In genomic region chr16:50596679-50597078, GRCm38 (mm10) we compare ENCODE assay signal across 30 mouse cellular contexts. TPM values are rescaled to one million over a fixed set of nuclear protein-coding genes. Genes with fewer than 3 reads are reported as not detected.
"Had no signal": no experiment of that assay in that cellular context is flagged by ENCODE, and none has a peak within 500 bp of the region (broad histone marks: within the 10 kb centered on the region; RNA-seq: fewer than 3 reads in every experiment).

No protein-coding gene starts in this region.

- DNase-seq: kidney, adult 11 months; kidney, adult 8-10 months; kidney, postnatal 25 days; layer of hippocampus, adult 9-11 months; liver; lung, adult 18-20 months; lung, postnatal 14 days; lung, postnatal 4 days; midbrain, embryonic 14.5 days; retina, postnatal 1 day; right cerebral cortex, postnatal 25 days; spleen, adult 18-20 months; thymus, postnatal 25 days had no signal

- ATAC-seq: liver, embryonic 12.5 days had no signal

- H3K27me3 ChIP-seq: liver, embryonic 12.5 days; liver, embryonic 15.5 days; neural tube, embryonic 12.5 days; stomach, embryonic 15.5 days had no signal

- H3K36me3 ChIP-seq: limb, embryonic 10.5 days; limb, embryonic 13.5 days; liver, embryonic 12.5 days; liver, embryonic 15.5 days; neural tube, embryonic 12.5 days; stomach, embryonic 15.5 days had no signal

- H3K4me1 ChIP-seq: limb, embryonic 13.5 days; liver, embryonic 12.5 days; liver, embryonic 15.5 days; neural tube, embryonic 12.5 days; stomach, embryonic 15.5 days had no signal

- H3K9me3 ChIP-seq: limb, embryonic 10.5 days; limb, embryonic 13.5 days; liver, embryonic 12.5 days; liver, embryonic 15.5 days; neural tube, embryonic 12.5 days; stomach, embryonic 15.5 days had no signal

- H3K9ac ChIP-seq: limb, embryonic 13.5 days; liver, embryonic 12.5 days; liver, embryonic 15.5 days; neural tube, embryonic 12.5 days; stomach, embryonic 15.5 days had no signal

- H3K4me3 ChIP-seq: layer of hippocampus, adult 2 months; limb, embryonic 10.5 days; limb, embryonic 13.5 days; liver, embryonic 12.5 days; liver, embryonic 15.5 days; neural tube, embryonic 12.5 days; stomach, embryonic 15.5 days had no signal

- H3K27ac ChIP-seq: kidney, postnatal 0 days; layer of hippocampus, adult 2 months; limb, embryonic 10.5 days; limb, embryonic 13.5 days; liver, embryonic 12.5 days; liver, embryonic 15.5 days; neural tube, embryonic 12.5 days; stomach, embryonic 15.5 days had no signal

- H3K4me2 ChIP-seq: limb, embryonic 13.5 days; liver, embryonic 12.5 days; liver, embryonic 15.5 days; midbrain, embryonic 11.5 days; neural tube, embryonic 12.5 days; stomach, embryonic 15.5 days had no signal

RNA-seq across cellular contexts. Expression of gene Ccdc54, which starts 5.7 kb away (rescaled TPM):
- total RNA-seq: layer of hippocampus, adult 2 months; layer of hippocampus, postnatal 25 days; left cerebral cortex, adult 18-20 months; left cerebral cortex, postnatal 25 days; megakaryocyte-erythroid progenitor cell, adult 5-6 weeks; midbrain, postnatal 0 days had no signal
- polyA plus RNA-seq: kidney, postnatal 0 days; large intestine, adult 2 months; limb, embryonic 10.5 days; limb, embryonic 13.5 days; liver, embryonic 12.5 days; liver, embryonic 15.5 days; lung, embryonic 16.5 days; midbrain, embryonic 11.5 days; midbrain, embryonic 14.5 days; midbrain, postnatal 0 days; neural tube, embryonic 12.5 days; stomach, embryonic 15.5 days; thymus, postnatal 0 days had no signal
